Mouse (Mus musculus): ENCODE results near the gene Tfdp2.

GRCm38 (mm10) chr9:96364141-96364838 is 168.2 kb downstream of the Tfdp2 start, which contains the start of gene Atp1b3:
- peak; percentile 7; the same call in 1 of the 2 replicates for TF ChIP-seq CTCF (IDR thresholded peaks at IDR 0.05; ENCODE audit: extremely low read depth, insufficient read depth, insufficient read length, insufficient replicate concordance)
- peak; percentile 83 for TF ChIP-seq POLR2A (IDR thresholded peaks at IDR 0.05; ENCODE audit: low read depth, low read length)
